Mouse (Mus musculus): ENCODE results near the gene Sec16a. TPM values are rescaled to one million over a fixed set of nuclear protein-coding genes. Genes with fewer than 3 reads are reported as not detected.

Gene Sec16a
- polyA plus RNA-seq, 1 experiment from 2014 or later: 13.0 TPM

GRCm38 (mm10) chr2:26424541-26424940 is 20.5 kb downstream of the Sec16a start:
- WGBS (ENCODE audit: insufficient replicate concordance): 95% methylated on average over 2 of the region's 2 CpGs
- peaks cover 98% of the 10 kb centered on the region for H3K36me3 ChIP-seq
- H3K4me3 ChIP-seq: no peak overlapping the region
- no peaks in the 10 kb centered on the region for H3K27me3 ChIP-seq (replicated peaks)
- no peaks in the 10 kb centered on the region for H3K4me1 ChIP-seq
- H3K9ac ChIP-seq: no peak overlapping the region
- ATAC-seq: no peak
- no peak overlapping the region for H3K27ac ChIP-seq
- no peak overlapping the region for H3K4me2 ChIP-seq
- no peaks in the 10 kb centered on the region for H3K9me3 ChIP-seq (replicated peaks)

DNA sequence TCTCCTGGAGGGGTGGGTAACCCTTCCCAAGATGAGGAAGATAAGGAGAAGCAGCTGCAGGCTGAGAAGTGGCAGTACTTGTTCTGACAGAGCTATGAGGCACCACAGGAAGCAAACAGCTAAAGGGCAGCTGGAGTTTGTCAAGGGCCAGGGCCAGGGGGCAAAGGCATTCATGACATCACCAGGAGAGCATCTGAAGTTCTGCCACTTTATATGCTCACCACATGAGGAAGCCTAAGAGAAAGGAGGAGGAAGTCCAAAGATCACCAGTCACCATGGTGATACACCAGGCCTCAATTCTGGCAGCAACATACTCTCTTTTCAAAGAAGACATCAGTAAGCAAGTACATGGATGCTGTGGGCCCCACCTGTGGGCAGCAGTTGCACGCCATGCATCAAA is 21.9 kb downstream of the Sec16a start:
- Histone ChIP-seq H3K9me3 (replicated peaks) (no peaks in the 10 kb centered on the region), H3K4me1 (peaks cover under 1% of the 10 kb centered on the region; the same call in 1 of the 2 replicates), H3K27me3 (replicated peaks) (no peaks in the 10 kb centered on the region), H3K9ac (no peak overlapping the region), H3K36me3 (peaks cover 98% of the 10 kb centered on the region), H3K4me3 (no peak overlapping the region), H3K27ac (no peak overlapping the region), H3K4me2 (no peak overlapping the region)
- WGBS (ENCODE audit: insufficient replicate concordance): 76% methylated on average over 1 of the region's 1 CpGs
- ATAC-seq: no peak

GRCm38 (mm10) chr2:26421969-26422368 is 23.0 kb downstream of the Sec16a start:
- Histone ChIP-seq H3K9ac (no peak overlapping the region), H3K4me2 (no peak overlapping the region), H3K4me1 (peaks cover 12% of the 10 kb centered on the region), H3K27ac (no peak overlapping the region), H3K36me3 (peaks cover 98% of the 10 kb centered on the region), H3K4me3 (no peak overlapping the region), H3K27me3 (replicated peaks) (no peaks in the 10 kb centered on the region), H3K9me3 (replicated peaks) (no peaks in the 10 kb centered on the region)
- ATAC-seq: no peak
- WGBS (ENCODE audit: insufficient replicate concordance): 91% methylated on average over 2 of the region's 2 CpGs

DNA sequence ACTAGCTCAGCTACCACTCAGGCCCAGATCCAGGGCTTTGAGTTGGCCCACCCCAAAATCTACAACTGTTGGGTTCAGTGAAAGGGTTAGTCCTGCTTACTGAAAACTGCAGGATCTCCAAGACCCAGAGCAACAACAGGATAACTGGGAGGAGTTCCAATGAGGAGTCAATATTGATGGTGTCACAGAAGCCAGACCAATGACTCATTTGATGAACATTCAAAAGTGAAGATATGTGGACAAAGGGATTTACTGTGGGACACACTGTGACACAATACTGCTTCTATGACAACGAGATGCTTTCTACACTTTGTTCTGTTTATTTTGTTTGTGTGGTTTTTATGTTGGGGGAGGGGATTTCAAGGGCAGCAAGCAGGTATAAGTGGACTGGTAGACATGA is 26.9 kb downstream of the Sec16a start:
- no peak overlapping the region for H3K9ac ChIP-seq
- H3K9me3 ChIP-seq (replicated peaks): no peaks in the 10 kb centered on the region
- H3K4me2 ChIP-seq: no peak overlapping the region
- no peak for ATAC-seq
- peaks cover 17% of the 10 kb centered on the region for H3K4me1 ChIP-seq
- WGBS (ENCODE audit: insufficient replicate concordance): 62% methylated on average over 1 of the region's 1 CpGs
- H3K4me3 ChIP-seq: no peak overlapping the region
- H3K27me3 ChIP-seq (replicated peaks): no peaks in the 10 kb centered on the region
- H3K36me3 ChIP-seq: peaks cover 97% of the 10 kb centered on the region
- H3K27ac ChIP-seq: no peak overlapping the region

DNA sequence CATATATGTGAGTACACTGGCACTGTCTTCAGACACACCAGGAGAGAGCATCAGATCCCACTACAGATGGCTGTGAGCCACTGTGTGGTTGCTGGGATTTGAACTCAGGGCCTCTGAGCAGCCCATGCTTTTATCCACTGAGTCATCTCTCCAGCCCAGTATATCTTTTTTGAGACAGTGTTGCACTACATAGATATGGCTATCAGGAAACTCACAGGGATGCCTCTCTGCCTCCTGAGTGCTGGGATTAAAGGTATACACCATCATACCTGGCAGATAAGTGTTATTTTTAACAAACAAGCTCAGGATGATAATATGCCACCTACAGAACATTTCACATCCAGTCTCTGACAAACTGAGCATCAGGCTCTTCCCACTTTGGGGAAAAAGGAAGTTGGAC is 27.9 kb downstream of the Sec16a start:
- ATAC-seq: peak; percentile 76
- peaks cover 17% of the 10 kb centered on the region for H3K4me1 ChIP-seq
- no peak overlapping the region for H3K4me2 ChIP-seq
- H3K27me3 ChIP-seq (replicated peaks): no peaks in the 10 kb centered on the region
- peaks cover 97% of the 10 kb centered on the region for H3K36me3 ChIP-seq
- no peaks in the 10 kb centered on the region for H3K9me3 ChIP-seq (replicated peaks)
- H3K4me3 ChIP-seq: no peak overlapping the region
- H3K27ac ChIP-seq: peak overlapping the region; percentile 46; the same call in 1 of the 2 replicates
- no peak overlapping the region for H3K9ac ChIP-seq

- no peak overlapping the region for H3K4me3 ChIP-seq
- peaks cover 69% of the 10 kb centered on the region for H3K36me3 ChIP-seq
- no peak for ATAC-seq
- peaks cover 38% of the 10 kb centered on the region for H3K4me1 ChIP-seq
- no peak overlapping the region for H3K9ac ChIP-seq
- no peak overlapping the region for H3K27ac ChIP-seq
- WGBS (ENCODE audit: insufficient replicate concordance): 72% methylated on average over 5 of the region's 5 CpGs
- H3K9me3 ChIP-seq (replicated peaks): no peaks in the 10 kb centered on the region
- H3K4me2 ChIP-seq: no peak overlapping the region
- H3K27me3 ChIP-seq (replicated peaks): no peaks in the 10 kb centered on the region
Measured at GRCm38 (mm10) chr2:26410931-26411411, 34.0 kb downstream of the Sec16a start.

DNA sequence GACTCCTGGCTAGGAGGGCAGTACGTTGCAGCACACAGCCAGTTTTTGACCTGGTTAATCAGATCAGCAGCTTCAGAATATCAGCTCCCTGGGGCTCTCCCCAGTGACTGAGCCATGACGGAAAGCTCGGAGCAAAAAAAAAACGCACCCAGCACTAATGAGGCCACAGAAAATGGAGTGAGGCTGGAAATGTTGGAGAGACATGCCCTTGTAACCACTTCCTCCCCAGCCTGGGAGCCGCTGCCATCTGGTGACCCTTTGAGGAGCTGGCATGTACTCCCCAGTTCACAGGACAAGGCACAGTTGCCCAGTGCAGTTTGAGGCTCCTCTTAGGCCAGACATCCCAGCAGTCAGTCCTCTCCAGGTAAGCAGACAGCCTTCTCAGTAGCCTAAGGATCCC is 34.9 kb downstream of the Sec16a start:
- H3K4me1 ChIP-seq: peaks cover 46% of the 10 kb centered on the region
- H3K27me3 ChIP-seq (replicated peaks): no peaks in the 10 kb centered on the region
- H3K4me3 ChIP-seq: no peak overlapping the region
- H3K4me2 ChIP-seq: no peak overlapping the region
- ATAC-seq: no peak
- H3K9ac ChIP-seq: peak overlapping the region; percentile 35; the same call in 1 of the 2 replicates
- peak overlapping the region; percentile 45 for H3K27ac ChIP-seq
- WGBS (ENCODE audit: insufficient replicate concordance): 68% methylated on average over 5 of the region's 5 CpGs
- no peaks in the 10 kb centered on the region for H3K9me3 ChIP-seq (replicated peaks)
- peaks cover 62% of the 10 kb centered on the region for H3K36me3 ChIP-seq

DNA sequence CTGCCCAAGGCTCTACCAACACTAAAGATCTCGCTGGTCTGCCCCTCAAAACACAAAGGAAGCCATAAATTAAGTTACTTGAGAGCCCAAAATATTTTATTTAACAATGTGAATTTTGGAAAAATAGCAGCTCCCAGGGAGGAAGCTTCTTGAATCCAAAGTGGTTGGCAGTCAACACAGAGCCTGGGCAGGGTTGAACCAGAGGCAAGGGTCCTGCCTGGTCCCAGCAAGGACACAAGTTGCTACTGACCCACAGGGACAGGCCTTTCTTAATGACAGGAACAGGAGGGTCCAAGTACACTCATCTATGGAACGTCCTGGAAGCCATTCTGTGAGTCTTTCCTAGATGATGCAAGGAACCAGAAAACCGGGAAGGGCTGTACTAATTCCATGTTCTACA is 35.7 kb downstream of the Sec16a start:
- Histone ChIP-seq H3K27me3 (replicated peaks) (no peaks in the 10 kb centered on the region), H3K9me3 (replicated peaks) (no peaks in the 10 kb centered on the region), H3K36me3 (peaks cover 63% of the 10 kb centered on the region), H3K4me3 (peak overlapping the region; percentile 84), H3K27ac (0 out of 2 replicates have a peak overlapping the region, but pooled peaks have one; percentile 23), H3K4me2 (peak overlapping the region; percentile 81), H3K4me1 (peaks cover 52% of the 10 kb centered on the region), H3K9ac (peak overlapping the region; percentile 88; the same call in 1 of the 2 replicates)
- peak; percentile 17 for ATAC-seq
- WGBS (ENCODE audit: insufficient replicate concordance): 59% methylated on average over 3 of the region's 3 CpGs

- peak within 1 kb of the TSS; percentile 81 for H3K27ac ChIP-seq
- H3K4me2 ChIP-seq: peak within 1 kb of the TSS; percentile 81
- H3K27me3 ChIP-seq (replicated peaks): no peaks in the 10 kb centered on the region
- peak within 1 kb of the TSS; percentile 84 for H3K4me3 ChIP-seq
- WGBS (ENCODE audit: insufficient replicate concordance): 1% methylated on average over 52 of the region's 57 CpGs
- ATAC-seq: peak; percentile 95
- peak within 1 kb of the TSS; percentile 88 for H3K9ac ChIP-seq
- H3K9me3 ChIP-seq (replicated peaks): no peaks in the 10 kb centered on the region
- peaks cover 52% of the 10 kb centered on the region for H3K4me1 ChIP-seq
- peaks cover 57% of the 10 kb centered on the region for H3K36me3 ChIP-seq
Measured at GRCm38 (mm10) chr2:26408515-26409356, 36.3 kb downstream of the Sec16a start, which contains the start of gene Inpp5e. Gene Inpp5e, minus strand, starts transcription at chr2:26409203.

- 77% methylated on average over 8 of the region's 8 CpGs for WGBS (ENCODE audit: insufficient replicate concordance)
- H3K27ac ChIP-seq: no peak overlapping the region
- no peaks in the 10 kb centered on the region for H3K27me3 ChIP-seq (replicated peaks)
- no peak for ATAC-seq
- H3K36me3 ChIP-seq: peaks cover 68% of the 10 kb centered on the region
- peaks cover 61% of the 10 kb centered on the region for H3K4me1 ChIP-seq
- H3K9ac ChIP-seq: no peak overlapping the region
- H3K4me2 ChIP-seq: no peak overlapping the region
- H3K9me3 ChIP-seq (replicated peaks): no peaks in the 10 kb centered on the region
- H3K4me3 ChIP-seq: no peak overlapping the region
Measured at GRCm38 (mm10) chr2:26403306-26403705, 41.7 kb downstream of the Sec16a start.

DNA sequence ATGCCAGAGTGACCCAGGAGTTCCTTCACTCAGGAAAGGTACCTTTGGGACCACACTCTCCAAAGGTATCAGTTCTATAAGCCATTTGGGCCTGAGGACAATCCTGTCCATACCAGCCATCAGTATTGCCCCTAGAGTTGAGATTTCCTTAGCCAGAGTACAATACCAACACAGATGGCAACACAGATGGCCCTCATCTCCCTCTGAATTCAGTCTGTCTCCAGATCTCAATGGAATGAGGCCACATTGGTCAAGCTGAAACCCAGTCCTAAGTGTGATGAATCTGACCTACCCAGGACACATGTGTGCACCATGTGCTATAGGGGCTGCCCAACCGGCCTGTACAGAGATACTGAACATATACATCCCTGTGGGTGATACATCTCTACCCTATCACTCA is 42.8 kb downstream of the Sec16a start:
- Histone ChIP-seq H3K27me3 (replicated peaks) (no peaks in the 10 kb centered on the region), H3K4me3 (no peak overlapping the region), H3K27ac (no peak overlapping the region), H3K4me2 (no peak overlapping the region), H3K36me3 (peaks cover 78% of the 10 kb centered on the region), H3K9ac (no peak overlapping the region), H3K4me1 (peaks cover 51% of the 10 kb centered on the region), H3K9me3 (replicated peaks) (no peaks in the 10 kb centered on the region)
- 70% methylated on average over 1 of the region's 1 CpGs for WGBS (ENCODE audit: insufficient replicate concordance)
- no peak for ATAC-seq

DNA sequence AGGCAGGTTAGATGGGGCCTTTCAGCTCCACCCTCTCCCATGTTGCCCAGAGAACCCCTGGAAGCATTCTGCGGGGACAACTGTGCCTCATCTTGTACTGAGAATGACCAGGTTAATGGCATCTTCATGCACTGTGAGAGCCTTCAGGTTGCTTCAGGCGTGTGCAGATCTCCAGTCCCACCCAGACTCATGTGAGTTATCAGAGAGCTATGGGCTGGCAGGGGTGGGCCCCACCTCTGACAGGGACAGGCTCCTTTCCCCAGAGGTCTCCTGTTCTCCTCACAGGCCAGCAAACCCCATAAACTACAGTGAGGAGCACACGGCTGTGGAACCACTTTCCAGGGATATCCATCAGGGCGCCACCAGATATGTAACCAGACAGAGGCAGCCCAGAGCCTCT is 44.0 kb downstream of the Sec16a start:
- H3K9ac ChIP-seq: no peak overlapping the region
- H3K4me2 ChIP-seq: peak overlapping the region; percentile 27; the same call in 1 of the 2 replicates
- peaks cover 39% of the 10 kb centered on the region for H3K4me1 ChIP-seq
- H3K36me3 ChIP-seq: peaks cover 84% of the 10 kb centered on the region
- no peaks in the 10 kb centered on the region for H3K27me3 ChIP-seq (replicated peaks)
- 65% methylated on average over 4 of the region's 4 CpGs for WGBS (ENCODE audit: insufficient replicate concordance)
- H3K4me3 ChIP-seq: no peak overlapping the region
- ATAC-seq: peak; percentile 75
- H3K27ac ChIP-seq: peak overlapping the region; percentile 49; the same call in 1 of the 2 replicates
- no peaks in the 10 kb centered on the region for H3K9me3 ChIP-seq (replicated peaks)

All from liver, embryonic 12.5 days (tissue).